Mouse (Mus musculus): Measurements from ENCODE around the gene Enpp7. TPM values are rescaled to one million over a fixed set of nuclear protein-coding genes. Genes with fewer than 3 reads are reported as not detected.
A peak's percentile ranks its signal among the peaks of the same experiment; 100 is the strongest.

Gene Enpp7
- not detected for total RNA-seq (2021)
- long read RNA-seq, experiment 1: 0 reads
- long read RNA-seq, experiment 2: 0 reads

DNA sequence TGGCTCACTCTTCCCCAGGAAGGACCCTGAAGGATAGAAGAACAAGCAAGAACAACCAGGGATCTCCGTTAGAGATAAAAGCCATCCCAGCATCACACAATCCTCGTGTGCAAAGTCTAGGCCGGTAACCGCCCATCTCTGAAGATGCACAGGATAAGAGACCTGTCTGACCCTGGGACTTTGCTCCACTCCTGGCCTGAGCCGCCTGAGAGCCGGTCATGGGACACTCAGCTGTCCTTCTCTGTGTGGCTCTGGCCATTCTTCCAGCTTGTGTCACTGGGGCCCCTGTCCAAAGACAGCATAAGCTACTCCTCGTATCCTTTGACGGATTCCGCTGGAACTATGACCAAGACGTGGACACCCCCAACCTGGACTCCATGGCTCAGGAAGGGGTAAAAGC is at the start of gene Enpp7:
Gene Enpp7, plus strand, starts transcription at position 190 of the 400 bp plus-strand sequence.
- DNase-seq: no peak

- DNase-seq: no peak
These were observed 48.3 kb upstream of the Enpp7 start for GRCm38 (mm10) chr11:118939731-118940130.

GRCm38 (mm10) chr11:118940539-118940938 is 47.4 kb upstream of the Enpp7 start:
- no peak for DNase-seq

GRCm38 (mm10) chr11:118941268-118941667 is 46.7 kb upstream of the Enpp7 start:
- DNase-seq: no peak

GRCm38 (mm10) chr11:118945868-118946267 is 42.1 kb upstream of the Enpp7 start:
- DNase-seq: no peak

- DNase-seq: no peak
These were observed 33.0 kb upstream of the Enpp7 start for GRCm38 (mm10) chr11:118955016-118955415.

DNA sequence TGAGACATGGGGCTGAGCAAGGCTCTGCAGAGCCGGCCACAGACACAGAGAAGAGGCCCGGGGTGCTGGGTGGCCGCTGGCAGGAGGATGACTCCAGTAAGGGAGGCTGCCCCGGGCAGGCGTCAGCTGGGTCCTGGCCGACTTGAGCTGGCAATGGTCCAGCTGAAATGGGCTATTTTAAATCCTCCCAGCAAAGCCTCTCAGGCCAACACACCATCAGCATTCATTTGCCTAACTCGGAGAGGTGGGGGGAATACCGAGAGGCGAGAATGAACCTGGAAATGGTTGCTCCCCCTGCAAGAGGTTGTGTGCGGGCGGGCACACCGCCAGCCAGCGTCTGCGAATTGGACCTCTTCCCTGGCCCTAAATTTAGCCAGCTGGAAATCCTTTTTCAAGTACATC is 30.9 kb upstream of the Enpp7 start:
- DNase-seq: peak; percentile 34

DNA sequence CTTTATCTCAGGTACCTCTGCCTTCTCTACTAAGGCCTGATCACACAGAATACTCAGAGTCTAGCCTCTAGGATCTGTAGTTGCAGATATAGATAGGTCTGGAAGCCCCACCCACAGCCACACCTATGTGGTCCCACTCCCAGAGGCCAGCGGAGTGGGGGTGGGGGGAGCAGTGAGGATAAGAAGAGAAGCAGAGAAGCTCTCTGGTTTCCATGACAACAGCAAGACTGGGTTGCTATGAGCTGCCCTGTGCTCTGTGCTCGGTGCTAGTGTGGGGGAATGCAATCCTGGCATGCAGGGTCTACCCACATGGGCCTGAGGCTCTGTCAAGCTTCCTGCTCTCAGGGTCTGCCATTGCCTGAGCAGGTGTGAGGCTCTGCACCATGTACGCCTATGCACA is 27.3 kb upstream of the Enpp7 start:
- DNase-seq: no peak

DNA sequence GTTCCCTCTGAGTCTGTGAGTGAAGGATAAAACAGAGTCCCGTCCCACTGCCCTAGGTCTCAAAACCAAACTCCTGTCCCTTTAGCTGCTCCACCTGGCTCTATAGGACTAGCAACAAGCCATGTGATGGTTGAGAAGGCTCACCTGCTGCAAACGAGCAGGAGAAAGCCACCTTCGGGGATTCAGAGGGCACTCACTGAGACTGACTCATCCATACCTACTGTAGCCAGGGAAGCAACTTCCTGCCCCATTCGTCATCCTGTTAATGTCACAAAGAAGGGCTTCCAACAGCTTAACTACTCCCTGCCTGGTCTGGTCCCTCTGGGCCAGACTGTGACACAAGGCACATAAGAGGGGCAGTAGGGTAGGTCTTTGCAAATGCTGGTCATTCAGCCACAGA is 25.5 kb upstream of the Enpp7 start:
- DNase-seq: no peak

DNA sequence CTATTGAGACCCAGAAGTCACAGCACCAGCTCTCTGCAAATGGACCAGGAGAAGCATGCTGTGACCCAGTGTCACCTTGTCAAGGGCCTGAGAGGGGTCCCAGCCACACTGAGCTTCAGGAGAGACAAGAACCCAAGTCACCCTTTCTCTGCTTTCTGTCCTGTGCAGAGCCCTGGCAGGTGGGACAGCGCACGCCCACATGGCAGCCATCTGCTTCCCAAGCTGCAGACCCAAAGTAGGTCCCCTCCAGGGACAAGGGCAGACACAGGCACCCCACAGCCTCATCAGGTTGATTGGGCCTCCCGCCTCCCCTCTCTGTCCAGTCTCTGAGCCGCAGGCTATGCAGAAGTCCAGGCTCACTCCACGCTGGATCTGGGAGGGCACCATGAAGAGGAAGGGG is 24.1 kb upstream of the Enpp7 start:
- DNase-seq: no peak

DNA sequence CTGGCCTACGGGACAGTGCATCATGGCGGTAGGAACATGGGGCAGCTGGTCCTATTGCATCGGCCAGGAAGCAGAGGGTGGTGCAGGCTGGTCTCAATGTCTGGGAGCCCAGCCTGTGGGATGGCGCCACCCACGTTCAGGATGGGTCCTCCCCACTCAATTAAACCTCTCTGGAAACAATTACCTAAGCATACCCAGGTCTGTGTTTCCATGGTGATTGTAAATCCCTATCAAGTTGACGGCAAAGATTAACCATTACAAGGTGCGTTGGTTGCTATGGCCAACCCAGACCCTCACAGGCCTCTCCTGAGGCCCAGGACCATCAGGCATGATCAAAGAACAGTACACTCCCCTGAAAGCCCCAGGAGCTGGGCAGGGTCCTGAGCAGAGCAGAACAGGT is 22.9 kb upstream of the Enpp7 start:
- no peak for DNase-seq

- no peak for DNase-seq
These were observed 16.4 kb upstream of the Enpp7 start for GRCm38 (mm10) chr11:118971470-118972034.

DNA sequence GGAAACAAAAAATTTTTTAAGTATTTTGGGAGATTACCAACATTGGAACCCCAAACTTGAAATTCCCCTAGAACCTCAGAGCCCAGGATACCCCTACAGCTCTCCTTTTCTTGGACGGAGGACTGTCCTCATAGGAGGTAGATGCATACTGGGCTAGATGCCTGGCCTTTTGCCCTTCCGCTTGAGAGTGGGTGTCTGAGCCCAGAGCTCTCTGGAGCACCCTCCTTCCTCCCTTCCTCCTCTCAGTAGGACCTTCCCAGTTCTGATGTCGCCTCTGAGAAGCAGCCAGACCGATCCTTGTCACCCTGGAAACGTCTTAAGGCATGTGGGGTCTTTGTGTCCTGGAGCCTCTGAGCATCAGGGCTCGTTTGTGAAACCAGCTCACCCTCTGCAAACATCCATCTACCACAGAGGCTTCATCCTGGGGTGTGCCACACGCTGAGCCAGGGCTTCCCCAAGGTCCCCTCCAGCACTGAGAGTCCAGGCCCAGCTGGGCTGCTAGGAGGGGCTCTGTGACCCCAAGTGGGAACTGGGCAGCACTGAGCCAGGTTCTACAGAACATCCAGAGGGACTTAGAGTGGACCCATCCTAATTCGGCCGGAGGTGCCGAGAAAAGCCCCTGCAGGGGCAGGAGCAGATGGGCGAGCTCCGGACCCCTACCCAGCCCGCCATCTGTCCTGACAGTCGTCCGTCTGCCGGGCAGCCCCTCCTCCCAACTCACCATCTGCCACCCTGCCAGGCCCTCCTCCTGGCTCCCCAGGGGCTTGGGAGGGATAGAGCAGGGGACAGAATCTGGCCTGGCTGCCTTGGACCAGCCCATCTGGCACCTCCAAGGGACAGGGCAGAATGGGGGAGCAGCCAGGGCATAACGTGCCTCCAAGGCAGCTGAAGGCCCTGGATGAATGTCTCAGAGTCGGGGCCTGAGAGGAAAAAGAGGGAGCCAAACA is 15.3 kb upstream of the Enpp7 start:
- no peak for DNase-seq

DNA sequence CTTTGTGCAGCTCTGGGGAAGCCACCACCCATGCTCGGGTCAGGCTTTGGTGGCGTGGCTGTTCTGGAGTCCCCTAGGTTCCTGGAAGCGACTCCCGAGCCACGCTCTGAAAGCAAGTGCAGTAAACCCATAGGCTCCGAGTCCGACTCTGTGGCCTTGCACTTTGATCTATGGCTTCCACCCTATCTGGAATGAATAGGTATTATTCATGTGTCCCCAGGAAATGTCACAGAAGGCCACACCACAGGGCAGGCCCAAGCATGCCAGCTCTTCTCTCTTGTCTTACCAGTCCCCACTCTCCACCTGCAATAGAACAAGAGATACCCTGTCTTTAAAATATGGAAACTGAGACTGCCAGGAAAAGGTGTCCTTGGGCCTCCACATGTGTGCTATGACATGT is 13.6 kb upstream of the Enpp7 start:
- no peak for DNase-seq

GRCm38 (mm10) chr11:118975427-118975826 is 12.6 kb upstream of the Enpp7 start:
- DNase-seq: no peak

- no peak for DNase-seq
These were observed 12.1 kb upstream of the Enpp7 start for GRCm38 (mm10) chr11:118975917-118976316.

DNA sequence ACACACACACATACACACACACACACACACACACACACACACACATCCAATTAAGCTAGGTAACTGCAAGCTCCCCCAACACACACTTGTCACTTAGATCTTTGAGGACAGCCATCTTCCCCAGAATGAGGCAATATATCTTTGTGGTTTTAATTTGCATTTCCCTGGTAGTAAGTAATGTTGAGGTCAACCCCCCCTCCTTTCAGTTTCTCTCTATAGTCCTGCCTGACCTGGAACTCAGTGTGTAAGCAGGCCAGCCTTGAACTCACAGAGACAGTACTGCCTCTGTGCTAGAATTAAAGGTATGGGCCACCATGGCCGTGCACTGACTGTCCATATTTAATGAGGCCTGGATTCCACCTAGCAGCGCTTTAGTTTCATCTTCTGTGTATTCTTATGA is 7.6 kb upstream of the Enpp7 start:
- DNase-seq: no peak

DNA sequence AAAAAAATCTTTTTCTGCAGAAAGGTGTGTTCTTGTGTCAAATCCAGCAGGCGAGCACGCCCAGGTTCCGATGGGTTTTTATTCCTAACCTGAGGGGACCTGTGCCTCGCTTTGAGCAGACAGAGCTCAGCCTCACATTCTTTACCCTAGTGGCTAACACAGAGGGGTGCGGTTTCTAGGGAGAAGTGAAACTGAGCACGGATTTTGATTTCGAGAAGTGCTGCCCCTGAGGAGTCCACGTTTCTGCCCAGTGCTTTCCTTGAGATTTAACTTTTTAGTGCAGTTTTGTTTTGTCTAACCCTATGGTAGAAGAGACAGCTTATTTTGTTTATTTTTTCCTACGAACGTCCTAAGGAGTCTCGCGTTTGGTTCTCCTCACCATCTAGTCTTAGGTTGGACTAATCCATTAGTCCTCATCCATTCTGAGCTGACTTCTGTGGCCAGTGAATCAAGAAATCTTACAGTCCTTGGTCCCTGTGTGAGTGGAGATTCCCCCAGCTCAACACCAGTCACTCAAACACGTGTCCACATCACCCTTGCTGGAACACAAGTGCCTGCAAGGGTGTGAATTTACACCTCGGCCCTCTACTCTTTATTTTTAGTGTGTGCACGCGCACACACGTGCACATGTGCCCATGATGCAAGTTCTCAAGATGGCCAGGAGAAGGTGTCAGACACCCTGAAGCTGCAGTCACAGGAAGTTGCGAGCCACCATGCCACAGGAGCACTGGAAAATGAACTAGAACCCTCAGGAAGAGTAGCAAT is 6.8 kb upstream of the Enpp7 start:
- DNase-seq: no peak

- DNase-seq: no peak
These were observed 5.3 kb upstream of the Enpp7 start for GRCm38 (mm10) chr11:118982593-118983113.

GRCm38 (mm10) chr11:118985571-118985970 is 2.4 kb upstream of the Enpp7 start:
- no peak for DNase-seq

GRCm38 (mm10) chr11:118992781-118993180 is 4.8 kb downstream of the Enpp7 start:
- peak; percentile 15 for DNase-seq

DNA sequence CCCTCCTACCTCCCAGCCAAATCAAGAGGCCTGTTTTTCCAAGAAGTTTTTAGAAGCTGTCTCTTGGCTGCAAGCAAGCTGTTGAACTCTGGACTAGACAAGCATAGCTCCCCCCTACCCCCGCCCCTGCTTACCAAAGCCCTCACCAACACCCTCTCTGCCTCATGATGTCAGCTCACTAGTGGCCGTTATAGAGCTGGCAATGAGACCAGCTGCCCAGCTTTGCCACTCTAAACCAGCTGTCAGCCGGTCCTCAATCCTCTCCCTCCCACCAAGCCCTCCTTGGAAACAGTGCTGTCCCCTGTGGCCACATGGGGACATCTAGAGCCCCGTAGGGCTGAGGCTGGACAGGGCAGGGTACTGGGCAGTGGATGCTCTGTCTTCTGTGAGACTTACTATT is 7.5 kb downstream of the Enpp7 start:
- DNase-seq: no peak

GRCm38 (mm10) chr11:118997182-118997581 is 9.2 kb downstream of the Enpp7 start:
- DNase-seq: no peak

Measured in gastrocnemius, postnatal 25 days (tissue).